Mouse (Mus musculus) cerebellum, adult 2 months (tissue): ENCODE data around the gene Emc7. TPM values are rescaled to one million over a fixed set of nuclear protein-coding genes. Genes with fewer than 3 reads are reported as not detected.
A peak's percentile ranks its signal among the peaks of the same experiment; 100 is the strongest.
"Not testable (repeated sequence)": the region's sequence is repeated elsewhere in the genome, so short reads cannot be mapped to it uniquely, and the experiment has no call there.

Source experiments
- DNase-seq, 2 experiments: peaks; one replicate each; pipeline ENCODE4 v3.0.0; 2021
- H3K27ac ChIP-seq: fragments of 200-500 bp; 2 replicates; pipeline ENCODE4 v1.5.1; 2012; ENCODE audit warnings: low read length, control low read depth, inconsistent platforms; ENCODE audit not compliant: insufficient read depth
- H3K27me3 ChIP-seq: fragments of 200-500 bp; 2 replicates; pipeline ENCODE4 v1.6.1; 2012; ENCODE audit warnings: inconsistent platforms, mild to moderate bottlenecking, low read length, moderate library complexity; ENCODE audit not compliant: control insufficient read depth, insufficient read depth
- H3K4me1 ChIP-seq: fragments of 200-500 bp; 2 replicates; pipeline ENCODE4 v1.6.1; 2011; ENCODE audit warnings: low read length; ENCODE audit not compliant: control insufficient read depth, insufficient read depth
- H3K4me3 ChIP-seq: fragments of 200-500 bp; replicated peaks from 2 replicates; pipeline ENCODE3; 2011; ENCODE audit warnings: mild to moderate bottlenecking, low read depth, low read length, control low read depth; ENCODE audit not compliant: insufficient read depth
- CTCF ChIP-seq: fragments of 200-500 bp; IDR thresholded peaks from 2 replicates; pipeline ENCODE4 v1.5.1; 2011; ENCODE audit warnings: low read depth, mild to moderate bottlenecking, control low read depth, low read length, moderate library complexity, borderline replicate concordance; ENCODE audit not compliant: insufficient read depth
- POLR2A ChIP-seq: fragments of 200-500 bp; IDR thresholded peaks from 2 replicates; pipeline ENCODE4 v1.6.1; 2011; ENCODE audit warnings: low read length, control low read depth, borderline replicate concordance; ENCODE audit not compliant: insufficient read depth
- WGBS: fragments of 180-500 bp; shearing (Covaris S2); methylation state at CpG from one replicate; pipeline ENCODE4 v1.1.7; 2018; 5-methylcytosine and 5-hydroxymethylcytosine counted together
- polyA plus RNA-seq: library from polyadenylated mRNA; depleted of rRNA; stranded (reverse); fragments of >200 nt; gene quantifications from 2 replicates; pipeline ENCODE4 v1.2.3, GENCODE M21; 2012

Gene Emc7
- polyA plus RNA-seq, 1 experiment: 40.4 TPM

GRCm38 (mm10) chr2:112437589-112437988 is 17.2 kb upstream of the Emc7 start:
- no peaks in the 10 kb centered on the region for H3K27me3 ChIP-seq
- no peaks in the 10 kb centered on the region for H3K4me1 ChIP-seq
- no peak for DNase-seq
- WGBS: 86% methylated on average over 2 of the region's 2 CpGs
- H3K27ac ChIP-seq: no peak overlapping the region
- no peak overlapping the region for H3K4me3 ChIP-seq
- TF ChIP-seq CTCF (no peak), POLR2A (no peak)

GRCm38 (mm10) chr2:112443491-112443890 is 11.3 kb upstream of the Emc7 start:
- 56% methylated on average over 2 of the region's 2 CpGs for WGBS
- Histone ChIP-seq H3K27me3 (no peaks in the 10 kb centered on the region), H3K4me1 (no peaks in the 10 kb centered on the region), H3K27ac (no peak overlapping the region), H3K4me3 (no peak overlapping the region)
- no peak for TF ChIP-seq CTCF
- DNase-seq: no peak

DNA sequence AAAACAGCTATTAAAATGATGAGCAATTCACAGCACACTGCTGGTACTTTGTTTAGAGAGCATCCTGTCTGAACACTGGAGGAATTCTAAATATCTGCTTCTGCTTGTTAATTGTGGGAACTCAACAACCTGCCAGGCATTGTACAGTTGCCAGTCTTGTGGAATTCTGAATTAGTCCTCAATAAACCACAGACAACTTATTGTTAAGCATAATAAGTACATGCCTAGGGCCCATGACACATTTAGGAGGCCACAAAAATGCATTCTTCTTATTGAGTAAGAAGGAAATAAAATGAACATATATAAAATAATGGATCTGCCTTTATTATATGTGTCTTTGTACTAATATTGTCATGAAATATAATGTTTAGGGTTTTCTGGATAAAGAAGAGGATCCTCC is 9.3 kb upstream of the Emc7 start:
- TF ChIP-seq CTCF: no peak
- no peak for TF ChIP-seq POLR2A
- no peak overlapping the region for H3K27ac ChIP-seq
- no peak overlapping the region for H3K4me3 ChIP-seq
- H3K27me3 ChIP-seq: no peaks in the 10 kb centered on the region
- H3K4me1 ChIP-seq: no peaks in the 10 kb centered on the region
- no peak for DNase-seq

DNA sequence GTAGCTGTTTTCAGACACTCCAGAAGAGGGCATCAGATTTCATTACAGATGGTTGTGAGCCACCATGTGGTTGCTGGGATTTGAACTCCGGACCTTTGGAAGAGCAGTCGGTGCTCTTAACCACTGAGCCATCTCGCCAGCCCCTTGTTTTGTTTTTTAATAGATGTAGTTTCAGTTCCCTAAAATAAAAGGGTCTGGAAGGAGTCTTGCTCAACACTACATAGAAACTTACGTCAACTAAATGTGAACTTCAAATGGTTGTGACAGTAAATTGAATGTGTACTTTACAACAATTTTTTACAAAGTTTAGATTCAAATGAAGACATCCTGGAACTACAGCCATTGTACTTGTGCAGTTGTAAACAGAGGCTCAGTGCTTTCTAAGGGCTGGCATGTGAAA is 6.8 kb upstream of the Emc7 start:
- H3K27me3 ChIP-seq, H3K4me1 ChIP-seq, H3K27ac ChIP-seq, H3K4me3 ChIP-seq, DNase-seq: not testable (repeated sequence)
- WGBS: 70% methylated on average over 4 of the region's 4 CpGs

GRCm38 (mm10) chr2:112448510-112449059 is 6.2 kb upstream of the Emc7 start:
- Histone ChIP-seq H3K4me1 (no peaks in the 10 kb centered on the region), H3K27me3 (no peaks in the 10 kb centered on the region), H3K27ac (no peak overlapping the region), H3K4me3 (no peak overlapping the region)
- no peak for TF ChIP-seq POLR2A
- no peak for TF ChIP-seq CTCF
- no peak for DNase-seq

- 32% methylated on average over 4 of the region's 4 CpGs for WGBS
- no peak for DNase-seq
- H3K27ac ChIP-seq: no peak overlapping the region
- no peaks in the 10 kb centered on the region for H3K27me3 ChIP-seq
- H3K4me1 ChIP-seq: no peaks in the 10 kb centered on the region
- no peak overlapping the region for H3K4me3 ChIP-seq
- TF ChIP-seq CTCF (peak; percentile 24; the same call in 1 of the 2 replicates), POLR2A (no peak)
Measured at GRCm38 (mm10) chr2:112449597-112450296, 5.0 kb upstream of the Emc7 start.

DNA sequence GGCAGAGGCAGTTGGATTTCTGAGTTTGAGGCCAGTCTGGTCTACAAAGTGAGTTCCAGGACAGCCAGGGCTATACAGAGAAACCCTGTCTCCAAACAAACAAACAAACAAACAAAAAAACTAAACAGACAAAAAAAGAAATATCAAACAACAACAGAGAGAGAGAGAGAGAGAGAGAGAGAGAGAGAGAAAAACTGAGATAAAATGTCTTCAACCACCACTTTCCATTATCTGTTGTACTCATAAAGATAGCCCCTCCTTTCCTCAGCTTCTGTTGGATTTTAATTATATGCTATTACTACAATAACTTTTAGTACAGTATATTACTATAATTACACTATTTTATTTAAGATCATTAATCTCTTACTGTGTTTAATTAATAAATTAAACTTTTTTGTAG is 2.3 kb upstream of the Emc7 start:
- H3K27ac ChIP-seq, H3K4me1 ChIP-seq, H3K4me3 ChIP-seq, H3K27me3 ChIP-seq, DNase-seq: not testable (repeated sequence)

- DNase-seq: no peak
- 33% methylated on average over 17 of the region's 17 CpGs for WGBS
- Histone ChIP-seq H3K4me1 (peaks cover 3% of the 10 kb centered on the region; the same call in 1 of the 2 replicates), H3K27me3 (no peaks in the 10 kb centered on the region), H3K4me3 (peak overlapping the region; percentile 98), H3K27ac (peak overlapping the region; percentile 52)
- no peak for TF ChIP-seq CTCF
- TF ChIP-seq POLR2A: no peak
Measured at GRCm38 (mm10) chr2:112454125-112454861, 504 bp upstream of the Emc7 start.
